Mouse (Mus musculus): ENCODE data around the gene Borcs5.
"Not testable (repeated sequence)": the region's sequence is repeated elsewhere in the genome, so short reads cannot be mapped to it uniquely, and the experiment has no call there.

Borcs5 gene

DNA sequence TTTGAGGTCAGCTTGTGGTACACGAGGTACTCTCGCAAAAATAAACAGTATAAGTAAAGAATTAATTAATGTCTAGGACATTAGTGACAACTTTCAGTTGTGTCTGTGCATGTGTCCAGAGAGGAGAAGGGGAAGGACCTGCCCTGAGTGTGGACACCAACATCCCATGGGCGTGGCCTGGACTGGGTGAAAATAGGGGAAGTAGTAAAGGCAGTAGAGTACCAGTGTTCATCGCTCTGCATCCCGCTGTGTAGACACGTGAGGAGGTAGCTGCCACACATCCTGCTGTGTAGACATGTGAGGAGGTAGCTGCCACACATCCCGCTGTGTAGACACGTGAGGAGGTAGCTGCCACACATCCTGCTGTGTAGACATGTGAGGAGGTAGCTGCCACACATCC, 34.4 kb downstream of the Borcs5 start:
- not testable (repeated sequence) for DNase-seq (ENCODE audit: low read depth)

DNA sequence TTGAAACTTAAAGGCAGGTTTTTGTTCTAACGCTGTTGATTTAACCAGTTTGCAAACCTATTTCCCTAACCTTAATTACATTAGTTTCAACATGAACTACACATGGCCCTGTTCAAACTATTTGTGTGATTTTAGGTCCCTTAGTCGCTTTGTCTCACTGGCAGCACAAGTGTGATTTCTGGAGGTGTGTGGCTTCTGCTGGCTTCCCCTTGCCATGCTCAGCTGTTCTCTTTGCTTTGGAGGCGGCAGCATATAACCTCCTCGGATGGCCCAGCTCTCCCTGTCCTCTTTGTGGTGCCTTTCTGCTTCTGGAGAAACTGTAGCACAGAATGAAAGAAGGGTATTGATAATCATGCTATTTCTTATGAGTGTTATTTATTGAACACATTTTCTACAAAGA, 38.2 kb downstream of the Borcs5 start:
- DNase-seq (ENCODE audit: low read depth): no peak

- DNase-seq (ENCODE audit: low read depth): peak; percentile 50
These were observed 38.7 kb downstream of the Borcs5 start for GRCm38 (mm10) chr6:134678037-134678436.

- DNase-seq (ENCODE audit: low read depth): not testable (repeated sequence)
These were observed 40.0 kb downstream of the Borcs5 start for GRCm38 (mm10) chr6:134679330-134679729.

DNA sequence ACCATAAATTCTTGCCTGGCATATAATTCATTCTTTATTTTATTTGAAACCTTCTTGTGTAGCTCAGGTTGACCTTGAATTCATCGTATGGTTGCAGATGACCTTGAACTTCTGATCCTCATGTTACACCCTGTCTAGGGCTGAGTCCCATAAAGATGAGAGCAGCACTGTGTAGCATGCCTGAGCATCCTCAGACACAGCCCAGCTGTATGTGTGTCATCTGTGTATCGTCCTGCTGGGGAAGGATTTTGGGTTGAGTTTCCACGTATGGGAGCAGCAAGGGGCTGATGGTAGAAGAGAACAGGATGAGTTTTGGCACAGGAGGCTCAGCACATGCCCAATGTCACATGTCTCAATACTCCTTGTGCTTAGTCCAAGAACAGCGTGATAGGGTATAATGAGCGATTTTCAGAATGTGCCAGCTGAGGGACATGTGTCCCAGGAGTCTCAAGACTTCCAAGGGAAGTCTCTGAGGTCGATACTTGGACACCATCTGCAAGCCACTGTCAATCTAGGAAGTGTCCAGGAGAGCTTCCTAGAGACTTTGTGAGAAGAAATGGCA, 45.1 kb downstream of the Borcs5 start:
- no peak for DNase-seq (ENCODE audit: low read depth)

DNA sequence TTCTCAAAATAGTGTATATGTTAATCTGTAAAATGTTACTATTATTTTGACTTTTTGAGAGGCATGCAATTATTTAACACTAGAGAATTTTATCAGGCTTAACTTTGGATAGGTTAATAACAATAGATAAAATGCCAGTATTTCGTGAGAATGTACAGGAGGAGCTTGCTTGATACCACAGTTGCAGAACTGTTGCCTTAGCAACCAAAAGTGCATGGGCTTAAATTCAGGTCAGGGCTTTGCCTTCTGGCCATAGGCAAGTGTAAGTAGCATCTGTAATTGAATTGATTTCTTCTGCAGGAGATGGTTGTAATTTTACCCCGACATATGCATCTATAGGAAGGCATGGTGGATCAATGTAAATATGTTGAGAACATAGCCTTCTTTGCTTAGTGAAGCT, 45.7 kb downstream of the Borcs5 start:
- DNase-seq (ENCODE audit: low read depth): no peak

- no peak for DNase-seq (ENCODE audit: low read depth)
These were observed 46.2 kb downstream of the Borcs5 start for GRCm38 (mm10) chr6:134685515-134685914.

DNA sequence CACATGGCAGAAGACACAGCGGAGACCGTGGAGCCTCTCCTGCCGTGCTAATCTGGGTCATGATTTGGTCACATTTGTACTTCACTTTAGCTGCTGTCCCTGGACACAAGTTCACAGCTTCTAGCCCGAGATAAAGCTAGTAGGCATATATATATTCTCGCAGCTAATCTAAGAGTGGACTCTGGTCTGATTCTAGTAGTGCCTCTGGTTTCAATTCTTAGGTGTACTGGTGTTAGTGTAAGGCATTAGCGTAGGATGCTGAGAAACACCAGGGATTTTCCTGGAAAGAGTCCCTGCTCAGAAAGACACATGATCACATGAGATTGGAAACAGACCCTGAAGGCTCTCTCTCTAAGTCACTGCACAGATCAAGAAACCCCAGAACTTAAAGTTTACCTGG, 55.2 kb downstream of the Borcs5 start:
- no peak for DNase-seq (ENCODE audit: low read depth)

DNA sequence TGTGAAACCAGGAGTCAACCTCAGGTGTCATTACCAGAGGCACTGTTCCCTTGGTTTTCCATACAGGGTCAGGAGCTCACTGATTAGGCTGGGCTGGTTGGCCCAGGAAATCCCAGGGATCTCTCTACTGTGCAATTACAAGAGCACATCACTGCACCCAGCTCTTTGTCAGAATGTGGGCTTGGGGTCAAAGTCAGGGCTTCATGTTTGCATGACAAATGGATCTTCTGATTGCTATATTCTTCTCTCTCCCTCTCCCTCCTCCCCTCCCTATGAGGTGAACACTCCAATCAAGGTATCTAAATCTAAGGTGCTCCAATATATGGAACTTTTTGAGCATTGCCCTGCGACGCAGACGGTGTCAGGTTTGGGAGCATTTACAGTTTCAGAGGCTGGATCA, 55.7 kb downstream of the Borcs5 start:
- no peak for DNase-seq (ENCODE audit: low read depth)

- DNase-seq (ENCODE audit: low read depth): no peak
These were observed 56.3 kb downstream of the Borcs5 start for GRCm38 (mm10) chr6:134695625-134696024.

DNA sequence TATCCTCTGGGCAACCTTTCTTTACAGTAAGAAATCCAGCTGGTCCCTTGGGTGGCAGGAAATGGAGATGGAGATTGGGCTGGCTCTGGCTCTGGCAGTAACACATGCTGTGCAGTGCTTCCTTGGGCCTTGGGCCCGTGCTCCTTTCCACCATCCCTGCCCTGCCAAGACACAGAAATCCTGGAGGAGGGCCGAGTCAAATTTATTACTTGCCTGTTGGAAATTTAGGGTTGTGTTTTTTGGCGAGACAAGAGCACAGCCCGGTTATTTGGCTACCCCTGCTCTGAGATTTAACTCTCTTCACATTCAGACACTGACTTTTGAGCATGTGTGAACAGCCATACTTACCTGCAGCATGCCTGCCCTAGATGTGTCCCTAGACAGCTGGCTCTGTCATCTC, 56.8 kb downstream of the Borcs5 start:
- no peak for DNase-seq (ENCODE audit: low read depth)

DNA sequence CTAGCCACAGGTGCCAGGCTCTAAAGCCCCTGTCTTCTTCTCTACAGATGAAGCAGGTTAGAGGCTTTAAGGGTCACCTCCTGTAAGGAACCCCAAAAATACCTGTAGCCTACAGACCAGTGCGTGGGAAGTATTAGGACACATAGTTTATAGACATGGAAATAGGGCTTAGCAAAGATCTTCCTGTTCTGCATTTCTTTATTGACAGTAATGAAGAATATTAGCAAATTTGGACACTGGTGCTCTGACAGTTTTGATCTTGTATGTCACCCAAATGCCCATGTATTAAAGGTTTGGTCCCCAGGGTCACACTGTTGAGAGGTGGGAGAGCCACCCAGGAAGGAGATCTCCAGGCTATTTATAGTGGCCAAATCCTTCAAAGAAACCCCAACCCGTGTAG, 57.2 kb downstream of the Borcs5 start:
- no peak for DNase-seq (ENCODE audit: low read depth)

GRCm38 (mm10) chr6:134698243-134698642, 58.9 kb downstream of the Borcs5 start:
- no peak for DNase-seq (ENCODE audit: low read depth)

GRCm38 (mm10) chr6:134700451-134701210, 61.3 kb downstream of the Borcs5 start:
- no peak for DNase-seq (ENCODE audit: low read depth)

GRCm38 (mm10) chr6:134701211-134701602, 61.9 kb downstream of the Borcs5 start:
- DNase-seq (ENCODE audit: low read depth): no peak

DNA sequence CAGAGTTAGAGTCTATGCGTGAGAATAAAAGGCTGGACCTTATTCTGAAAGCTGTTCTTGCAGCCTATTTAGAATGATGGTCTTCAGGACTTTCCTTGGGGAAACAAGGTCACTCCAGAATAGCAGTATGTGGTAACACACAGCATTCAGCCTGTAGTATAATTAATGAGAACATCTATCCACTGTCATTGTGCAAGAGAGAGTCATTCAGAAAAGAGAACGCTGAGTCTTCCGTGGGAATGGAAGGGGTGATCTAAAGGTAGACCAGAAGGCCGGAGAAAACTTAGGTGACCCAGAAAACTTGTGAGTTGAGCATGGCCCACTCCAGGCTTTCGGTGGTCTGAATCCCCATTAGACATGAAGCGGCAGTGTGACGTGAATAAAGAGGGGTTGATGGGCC, 62.9 kb downstream of the Borcs5 start:
- DNase-seq (ENCODE audit: low read depth): no peak

DNA sequence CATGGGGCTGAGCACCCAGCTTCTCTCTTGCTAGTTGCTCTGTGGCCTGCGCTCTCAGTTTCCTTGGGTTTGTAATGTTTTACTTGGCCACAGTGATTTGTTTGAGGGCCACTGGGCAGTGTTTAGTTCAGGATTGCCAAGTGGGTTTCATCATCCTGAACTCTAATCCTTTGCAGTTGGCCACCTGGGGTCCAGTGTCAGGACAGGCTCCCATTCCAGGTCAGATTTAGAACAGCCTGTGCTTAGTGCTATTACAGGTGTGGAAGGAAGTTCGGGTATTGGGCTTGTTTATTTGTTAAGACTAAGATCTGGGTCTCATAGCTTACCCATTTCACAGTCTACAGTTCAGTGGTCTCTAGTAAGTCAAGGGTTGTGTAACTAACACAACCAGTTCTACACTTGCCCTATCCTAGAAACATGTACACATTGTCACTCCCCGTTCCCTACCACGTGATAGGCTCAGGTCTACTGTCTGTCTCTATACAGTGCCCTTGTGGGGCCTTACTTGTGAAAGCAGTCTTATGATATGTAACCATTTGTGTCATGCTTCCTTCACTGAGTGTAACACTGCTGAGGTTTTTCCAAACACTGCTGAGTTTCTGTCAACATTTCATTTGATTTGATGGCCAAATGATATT, 63.9 kb downstream of the Borcs5 start:
- DNase-seq (ENCODE audit: low read depth): no peak

- no peak for DNase-seq (ENCODE audit: low read depth)
These were observed 67.2 kb downstream of the Borcs5 start for GRCm38 (mm10) chr6:134706467-134706866.

- DNase-seq (ENCODE audit: low read depth): no peak
These were observed 70.7 kb downstream of the Borcs5 start for GRCm38 (mm10) chr6:134710020-134710419.

- no peak for DNase-seq (ENCODE audit: low read depth)
These were observed 74.0 kb downstream of the Borcs5 start for GRCm38 (mm10) chr6:134713321-134713720.

- DNase-seq (ENCODE audit: low read depth): no peak
These were observed 74.6 kb downstream of the Borcs5 start for GRCm38 (mm10) chr6:134713897-134714296.

DNA sequence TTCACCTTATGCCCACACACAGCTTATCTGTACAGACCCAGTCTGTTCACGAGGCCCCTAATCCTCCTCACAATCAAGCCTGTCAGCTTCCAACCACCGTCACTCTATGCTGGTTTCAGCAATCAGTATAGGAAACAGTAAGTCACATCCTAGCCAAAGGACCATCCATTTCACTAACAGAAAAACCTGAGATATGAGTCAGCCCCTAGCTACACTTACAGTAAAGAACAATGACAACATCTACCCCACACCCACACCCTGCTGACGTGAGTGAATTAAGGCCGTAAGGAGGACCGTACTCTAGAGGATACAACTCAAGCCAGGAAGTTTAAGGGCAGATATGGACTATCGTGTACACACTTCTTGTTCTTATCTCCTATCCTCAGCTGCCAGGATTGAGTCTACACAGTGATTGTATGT, 76.9 kb downstream of the Borcs5 start:
- DNase-seq (ENCODE audit: low read depth): peak; percentile 59

DNA sequence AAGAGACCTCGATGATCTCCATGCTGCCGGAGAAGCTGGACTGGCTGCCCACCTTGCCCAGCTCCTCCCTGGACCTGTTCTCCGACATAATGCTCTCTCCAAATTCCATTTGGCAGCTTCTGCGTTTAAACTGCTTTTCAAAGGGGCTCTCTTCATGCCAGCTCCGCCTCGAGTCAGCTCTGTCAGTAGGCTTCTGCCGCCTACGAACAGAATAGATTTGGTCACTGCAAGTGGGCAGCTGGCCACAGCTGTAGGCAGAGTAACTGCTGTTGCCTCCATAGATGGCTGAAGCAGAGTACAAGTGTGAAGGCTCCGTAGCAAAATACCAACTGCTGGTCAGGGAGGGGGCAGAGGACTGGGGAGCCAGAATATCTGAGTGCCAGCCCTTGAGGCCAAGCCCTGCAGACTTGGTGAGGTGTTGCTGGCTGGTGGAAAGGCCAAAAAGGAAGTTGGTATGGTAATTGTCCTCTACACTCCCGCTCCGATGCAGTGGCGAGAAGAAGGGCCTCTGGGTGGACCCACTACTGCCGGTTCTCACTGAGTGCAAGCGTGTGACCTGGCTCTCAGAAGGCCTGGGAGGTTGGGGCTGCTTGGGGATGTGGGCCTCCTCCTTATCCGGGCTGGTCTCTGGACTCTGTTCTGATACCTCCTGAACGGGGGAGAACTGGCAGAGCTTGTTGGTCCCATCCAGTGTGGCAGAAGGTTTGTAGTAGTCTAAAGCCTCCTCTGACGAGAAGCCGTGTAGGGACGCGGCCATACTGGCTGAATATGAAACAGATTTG, 78.8 kb downstream of the Borcs5 start:
- no peak for DNase-seq (ENCODE audit: low read depth)

Measured in c-Kit-positive CD71-positive TER-119-negative erythroid progenitor cells, embryonic 14.5 days (primary cell).